ENCODE assay signal across 9 mouse cellular contexts in genomic region chr12:51622670-51623365, GRCm38 (mm10). TPM values are rescaled to one million over a fixed set of nuclear protein-coding genes. Genes with fewer than 3 reads are reported as not detected.
DNase-seq lines count a peak whose midpoint lies in the region; ATAC-seq and TF ChIP-seq lines count a peak whose summit lies in the region.
"Had no signal": no experiment of that assay in that cellular context is flagged by ENCODE, and none has a peak within 500 bp of the region (broad histone marks: within the 10 kb centered on the region; RNA-seq: fewer than 3 reads in every experiment).

No protein-coding gene starts in this region.

- no peaks in the 10 kb centered on the region for H3K9me3 ChIP-seq in lung, embryonic 14.5 days (ENCODE audit: low read depth, low read length)
- H3K9me3 ChIP-seq in hindbrain, postnatal 0 days (ENCODE audit: low read length) = no peaks in the 10 kb centered on the region
- no peaks in the 10 kb centered on the region for H3K9me3 ChIP-seq in stomach, postnatal 0 days (ENCODE audit: control insufficient read depth, low read length)

- peak; percentile 32; the same call in 1 of the 2 replicates for TF ChIP-seq CTCF in lung, embryonic 14.5 days (IDR thresholded peaks at IDR 0.05; ENCODE audit: low read depth)
- peak; percentile 61 for TF ChIP-seq CTCF in hindbrain, postnatal 0 days (IDR thresholded peaks at IDR 0.05; ENCODE audit: low read depth)
- TF ChIP-seq CTCF in stomach, postnatal 0 days (IDR thresholded peaks at IDR 0.05; ENCODE audit: low read depth) = peak; percentile 54

- no peak overlapping the region for H3K4me3 ChIP-seq in lung, embryonic 14.5 days (ENCODE audit: low read depth, low read length)
- no peak overlapping the region for H3K4me3 ChIP-seq in hindbrain, postnatal 0 days (ENCODE audit: low read length)
- no peak overlapping the region for H3K4me3 ChIP-seq in stomach, postnatal 0 days (ENCODE audit: low read depth, low read length)

- H3K4me2 ChIP-seq in lung, embryonic 14.5 days = no peak overlapping the region
- no peak overlapping the region for H3K4me2 ChIP-seq in hindbrain, postnatal 0 days (ENCODE audit: low read depth, low read length)
- H3K4me2 ChIP-seq in stomach, postnatal 0 days (replicated peaks; ENCODE audit: low read depth) = no peak overlapping the region

- peaks cover 53% of the 10 kb centered on the region for H3K36me3 ChIP-seq in lung, embryonic 14.5 days (ENCODE audit: insufficient read depth)
- H3K36me3 ChIP-seq in hindbrain, postnatal 0 days (ENCODE audit: insufficient read depth, low read length) = peaks cover 4% of the 10 kb centered on the region; the same call in 1 of the 2 replicates
- peaks cover 7% of the 10 kb centered on the region; the same call in 1 of the 2 replicates for H3K36me3 ChIP-seq in stomach, postnatal 0 days (ENCODE audit: control insufficient read depth, insufficient read depth, low read length)

- WGBS in lung, embryonic 14.5 days = 79% methylated on average over 5 of the region's 5 CpGs
- 69% methylated on average over 5 of the region's 5 CpGs for WGBS in hindbrain, postnatal 0 days
- WGBS in stomach, postnatal 0 days = 76% methylated on average over 5 of the region's 5 CpGs

- no peak overlapping the region for H3K27ac ChIP-seq in lung, embryonic 14.5 days (ENCODE audit: low read depth)
- no peak overlapping the region for H3K27ac ChIP-seq in hindbrain, postnatal 0 days
- H3K27ac ChIP-seq in stomach, postnatal 0 days (replicated peaks) = no peak overlapping the region

- no peak overlapping the region for H3K9ac ChIP-seq in lung, embryonic 14.5 days
- no peak overlapping the region for H3K9ac ChIP-seq in hindbrain, postnatal 0 days (replicated peaks; ENCODE audit: low read length)
- H3K9ac ChIP-seq in stomach, postnatal 0 days (ENCODE audit: low read length) = no peak overlapping the region

- H3K4me1 ChIP-seq in lung, embryonic 14.5 days (ENCODE audit: insufficient read depth) = no peaks in the 10 kb centered on the region
- no peaks in the 10 kb centered on the region for H3K4me1 ChIP-seq in hindbrain, postnatal 0 days (ENCODE audit: insufficient read depth, low read length)
- no peaks in the 10 kb centered on the region for H3K4me1 ChIP-seq in stomach, postnatal 0 days (replicated peaks; ENCODE audit: control insufficient read depth, insufficient read depth)

- H3K27me3 ChIP-seq in lung, embryonic 14.5 days (ENCODE audit: insufficient read depth, low read length) = no peaks in the 10 kb centered on the region
- H3K27me3 ChIP-seq in hindbrain, postnatal 0 days (ENCODE audit: insufficient read depth, low read length) = no peaks in the 10 kb centered on the region
- no peaks in the 10 kb centered on the region for H3K27me3 ChIP-seq in stomach, postnatal 0 days (ENCODE audit: control insufficient read depth, insufficient read depth, low read length)

- TF ChIP-seq EP300 in stomach, postnatal 0 days (optimal IDR thresholded peaks at IDR 0.05) = no peak

- DNase-seq in lung, embryonic 14.5 days = peak; percentile 51
- no peak for DNase-seq in lung, adult 18-20 months
- DNase-seq in brain, embryonic 18.5 days (ENCODE audit: low read depth, low spot score) = peak; percentile 20
- peak; percentile 74 for DNase-seq in hindbrain, postnatal 0 days (ENCODE audit: low spot score)
- DNase-seq in stomach, postnatal 0 days (ENCODE audit: low spot score) = no peak
- no peak for DNase-seq in spleen, adult 12 weeks (ENCODE audit: low spot score)
- DNase-seq in kidney, postnatal 36 days = no peak
- DNase-seq: adrenal gland, postnatal 25 days; left cerebral cortex, postnatal 4 days had no signal

- peak; percentile 44; the same call in 1 of the 2 replicates for ATAC-seq in lung, embryonic 14.5 days (ENCODE audit: insufficient read depth)
- ATAC-seq in hindbrain, postnatal 0 days = peak; percentile 88
- no peak for ATAC-seq in stomach, postnatal 0 days (ENCODE audit: low FRiP score, low TSS enrichment)

RNA-seq across cellular contexts. Expression of gene Coch, which starts 29.7 kb away (rescaled TPM):
- polyA plus RNA-seq in lung, embryonic 14.5 days (2014; fragmentation: Nextera tagmentation; extraction: Ambion mirVana) = 0.42 and 0.68 TPM in 2 replicates
- total RNA-seq in hindbrain, postnatal 0 days (2014; rRNA removed) = 28.5 and 50.7 TPM in 2 replicates
- 23.8 and 25.2 TPM in 2 replicates for polyA plus RNA-seq in hindbrain, postnatal 0 days (2015; fragmentation: Nextera tagmentation; extraction: Ambion mirVana)
- polyA plus RNA-seq in stomach, postnatal 0 days (2015; fragmentation: Nextera tagmentation; extraction: Ambion mirVana) = 0.50 and 0.61 TPM in 2 replicates

Comparison
In these comparisons a context has a peak if more than half of its experiments do, and no peak if none do; other contexts are left out.
1. DNase-seq: peak in lung, embryonic 14.5 days (single experiment), brain, embryonic 18.5 days (single experiment) and hindbrain, postnatal 0 days (single experiment); none in lung, adult 18-20 months (0 of 2), stomach, postnatal 0 days (single experiment), spleen, adult 12 weeks (single experiment) and kidney, postnatal 36 days (0 of 2).
2. RNA of gene Coch, which starts 29.7 kb away (polyA plus RNA-seq): 23.8 to 25.2 TPM in hindbrain, postnatal 0 days; 0.50 to 0.61 TPM in stomach, postnatal 0 days and 0.42 to 0.68 TPM in lung, embryonic 14.5 days; every median in the first group is over 10 times any median in the second.
3. Peak in every context shown above with its lines, with median percentiles within 50 percentile points of each other: CTCF ChIP-seq.